Mouse (Mus musculus) hindbrain, embryonic 10.5 days (tissue): ENCODE data around the gene Txnrd2. TPM values are rescaled to one million over a fixed set of nuclear protein-coding genes. Genes with fewer than 3 reads are reported as not detected.

Source experiments
- DNase-seq: peaks from one replicate; pipeline ENCODE4 v3.0.0-alpha.2; 2017; ENCODE audit warnings: low spot score
- H3K27ac ChIP-seq: fragments of 300-500 bp; sonication (generic); 2 replicates; pipeline ENCODE4 v1.5.1; 2016; ENCODE audit warnings: mild to moderate bottlenecking, moderate library complexity
- H3K27me3 ChIP-seq: fragments of 300-500 bp; sonication (generic); 2 replicates; pipeline ENCODE4 v1.6.1; 2016; ENCODE audit warnings: mild to moderate bottlenecking; ENCODE audit not compliant: poor library complexity, insufficient read depth, severe bottlenecking
- H3K36me3 ChIP-seq: fragments of 300-500 bp; sonication (generic); 2 replicates; pipeline ENCODE4 v1.6.1; 2016; ENCODE audit warnings: mild to moderate bottlenecking, moderate library complexity
- H3K4me1 ChIP-seq: fragments of 300-500 bp; sonication (generic); replicated peaks from 2 replicates; pipeline ENCODE4 v1.6.1; 2016; ENCODE audit warnings: mild to moderate bottlenecking
- H3K4me3 ChIP-seq: fragments of 300-500 bp; sonication (generic); 2 replicates; pipeline ENCODE4 v1.5.1; 2016; ENCODE audit warnings: mild to moderate bottlenecking, moderate library complexity
- H3K9me3 ChIP-seq: fragments of 300-500 bp; sonication (generic); 2 replicates; pipeline ENCODE4 v1.6.1; 2016; ENCODE audit warnings: mild to moderate bottlenecking, moderate library complexity
- WGBS: fragments of 180-500 bp; shearing (Covaris S2); methylation state at CpG from one replicate; pipeline ENCODE4 v1.1.7; 2016; 5-methylcytosine and 5-hydroxymethylcytosine counted together
- polyA plus RNA-seq: library from polyadenylated mRNA; unstranded; fragments of >200 nt; fragmentation: Nextera tagmentation; extraction: Ambion mirVana; gene quantifications from 2 replicates; pipeline ENCODE4 v1.2.1, GENCODE M21; 2016

Gene Txnrd2
- polyA plus RNA-seq, 1 experiment from 2014 or later = 30.5 TPM

- 68% methylated on average over 9 of the region's 9 CpGs for WGBS
- Histone ChIP-seq H3K4me1 (peaks cover 41% of the 10 kb centered on the region), H3K9me3 (no peaks in the 10 kb centered on the region), H3K27me3 (peaks cover 27% of the 10 kb centered on the region), H3K27ac (no peak overlapping the region), H3K4me3 (no peak overlapping the region), H3K36me3 (peaks cover 27% of the 10 kb centered on the region)
- DNase-seq = no peak
Measured at GRCm38 (mm10) chr16:18451486-18452181, 25.4 kb downstream of the Txnrd2 start.

- DNase-seq = no peak
- Histone ChIP-seq H3K4me3 (no peak overlapping the region), H3K27ac (no peak overlapping the region), H3K27me3 (peaks cover 35% of the 10 kb centered on the region), H3K9me3 (no peaks in the 10 kb centered on the region), H3K4me1 (peaks cover 41% of the 10 kb centered on the region), H3K36me3 (peaks cover 35% of the 10 kb centered on the region)
- WGBS = 86% methylated on average over 8 of the region's 8 CpGs
Measured at GRCm38 (mm10) chr16:18452361-18452862, 26.2 kb downstream of the Txnrd2 start.

- Histone ChIP-seq H3K4me1 (peaks cover 48% of the 10 kb centered on the region), H3K27ac (peak overlapping the region; percentile 5), H3K27me3 (peaks cover 45% of the 10 kb centered on the region), H3K36me3 (peaks cover 42% of the 10 kb centered on the region), H3K4me3 (no peak overlapping the region), H3K9me3 (no peaks in the 10 kb centered on the region)
- DNase-seq = peak; percentile 64
- WGBS = 32% methylated on average over 5 of the region's 5 CpGs
Measured at GRCm38 (mm10) chr16:18453846-18454245, 27.7 kb downstream of the Txnrd2 start.

- no peaks in the 10 kb centered on the region for H3K9me3 ChIP-seq
- no peak for DNase-seq
- H3K4me3 ChIP-seq = no peak overlapping the region
- H3K4me1 ChIP-seq = peaks cover 64% of the 10 kb centered on the region
- H3K36me3 ChIP-seq = peaks cover 36% of the 10 kb centered on the region
- WGBS = 90% methylated on average over 6 of the region's 6 CpGs
- peaks cover 48% of the 10 kb centered on the region for H3K27me3 ChIP-seq
- H3K27ac ChIP-seq = no peak overlapping the region
Measured at GRCm38 (mm10) chr16:18455407-18455806, 29.2 kb downstream of the Txnrd2 start.

GRCm38 (mm10) chr16:18458661-18459060 lies 32.5 kb downstream of the Txnrd2 start:
- Histone ChIP-seq H3K9me3 (no peaks in the 10 kb centered on the region), H3K4me1 (peaks cover 64% of the 10 kb centered on the region), H3K27me3 (peaks cover 74% of the 10 kb centered on the region), H3K36me3 (peaks cover 32% of the 10 kb centered on the region), H3K27ac (peak overlapping the region; percentile 67; the same call in 1 of the 2 replicates), H3K4me3 (no peak overlapping the region)
- no peak for DNase-seq

GRCm38 (mm10) chr16:18459335-18459954 lies 33.3 kb downstream of the Txnrd2 start:
- peak; percentile 47 for DNase-seq
- no peaks in the 10 kb centered on the region for H3K9me3 ChIP-seq
- H3K36me3 ChIP-seq = peaks cover 30% of the 10 kb centered on the region
- WGBS = 8% methylated on average over 12 of the region's 12 CpGs
- H3K27ac ChIP-seq = peak overlapping the region; percentile 73
- H3K27me3 ChIP-seq = peaks cover 79% of the 10 kb centered on the region
- H3K4me3 ChIP-seq = peak overlapping the region; percentile 10
- H3K4me1 ChIP-seq = peaks cover 57% of the 10 kb centered on the region

GRCm38 (mm10) chr16:18459955-18460370 lies 33.8 kb downstream of the Txnrd2 start:
- DNase-seq = peak; percentile 65
- Histone ChIP-seq H3K9me3 (no peaks in the 10 kb centered on the region), H3K4me3 (peak overlapping the region; percentile 10), H3K27me3 (peaks cover 79% of the 10 kb centered on the region), H3K4me1 (peaks cover 53% of the 10 kb centered on the region), H3K36me3 (peaks cover 26% of the 10 kb centered on the region), H3K27ac (peak overlapping the region; percentile 73)
- 3% methylated on average over 11 of the region's 11 CpGs for WGBS

GRCm38 (mm10) chr16:18460826-18461225 lies 34.6 kb downstream of the Txnrd2 start:
- 90% methylated on average over 3 of the region's 3 CpGs for WGBS
- H3K9me3 ChIP-seq = no peaks in the 10 kb centered on the region
- DNase-seq = no peak
- H3K27me3 ChIP-seq = peaks cover 70% of the 10 kb centered on the region
- H3K27ac ChIP-seq = peak overlapping the region; percentile 73; the same call in 1 of the 2 replicates
- no peak overlapping the region for H3K4me3 ChIP-seq
- peaks cover 44% of the 10 kb centered on the region for H3K4me1 ChIP-seq
- H3K36me3 ChIP-seq = peaks cover 22% of the 10 kb centered on the region

- no peak for DNase-seq
- Histone ChIP-seq H3K4me1 (peaks cover 44% of the 10 kb centered on the region), H3K4me3 (no peak overlapping the region), H3K36me3 (peaks cover 11% of the 10 kb centered on the region), H3K27me3 (peaks cover 60% of the 10 kb centered on the region), H3K9me3 (no peaks in the 10 kb centered on the region), H3K27ac (no peak overlapping the region)
- 60% methylated on average over 9 of the region's 9 CpGs for WGBS
Measured at GRCm38 (mm10) chr16:18462031-18462430, 35.8 kb downstream of the Txnrd2 start.

GRCm38 (mm10) chr16:18462598-18462997 lies 36.4 kb downstream of the Txnrd2 start:
- H3K9me3 ChIP-seq = no peaks in the 10 kb centered on the region
- no peak overlapping the region for H3K4me3 ChIP-seq
- WGBS = 56% methylated on average over 8 of the region's 8 CpGs
- peaks cover 54% of the 10 kb centered on the region for H3K27me3 ChIP-seq
- no peak for DNase-seq
- H3K27ac ChIP-seq = no peak overlapping the region
- peaks cover 44% of the 10 kb centered on the region for H3K4me1 ChIP-seq
- peaks cover 5% of the 10 kb centered on the region; the same call in 1 of the 2 replicates for H3K36me3 ChIP-seq

- no peak overlapping the region for H3K4me3 ChIP-seq
- no peak for DNase-seq
- WGBS = 71% methylated on average over 3 of the region's 3 CpGs
- H3K36me3 ChIP-seq = peaks cover 6% of the 10 kb centered on the region; the same call in 1 of the 2 replicates
- H3K9me3 ChIP-seq = no peaks in the 10 kb centered on the region
- peaks cover 31% of the 10 kb centered on the region for H3K4me1 ChIP-seq
- no peak overlapping the region; the same call in 1 of the 2 replicates for H3K27ac ChIP-seq
- H3K27me3 ChIP-seq = peaks cover 46% of the 10 kb centered on the region
Measured at GRCm38 (mm10) chr16:18464271-18464670, 38.1 kb downstream of the Txnrd2 start.

GRCm38 (mm10) chr16:18470829-18471228 lies 44.6 kb downstream of the Txnrd2 start:
- WGBS = 43% methylated on average over 1 of the region's 1 CpGs
- Histone ChIP-seq H3K27me3 (no peaks in the 10 kb centered on the region), H3K4me1 (peaks cover 21% of the 10 kb centered on the region), H3K9me3 (no peaks in the 10 kb centered on the region), H3K4me3 (no peak overlapping the region), H3K27ac (0 out of 2 replicates have a peak overlapping the region, but pooled peaks have one; percentile 30), H3K36me3 (peaks cover 38% of the 10 kb centered on the region)
- no peak for DNase-seq

GRCm38 (mm10) chr16:18471381-18471955 lies 45.3 kb downstream of the Txnrd2 start:
- H3K9me3 ChIP-seq = no peaks in the 10 kb centered on the region
- WGBS = 79% methylated on average over 11 of the region's 11 CpGs
- H3K27me3 ChIP-seq = no peaks in the 10 kb centered on the region
- 0 out of 2 replicates have a peak overlapping the region, but pooled peaks have one; percentile 3 for H3K27ac ChIP-seq
- no peak for DNase-seq
- H3K4me3 ChIP-seq = no peak overlapping the region
- peaks cover 21% of the 10 kb centered on the region for H3K4me1 ChIP-seq
- peaks cover 38% of the 10 kb centered on the region for H3K36me3 ChIP-seq
